Mouse (Mus musculus) common myeloid progenitor, adult 5-6 weeks (primary cell): ENCODE results near the gene Mycbpap. TPM values are rescaled to one million over a fixed set of nuclear protein-coding genes. Genes with fewer than 3 reads are reported as not detected.
A peak's percentile ranks its signal among the peaks of the same experiment; 100 is the strongest.

ENCODE experiments used
- ATAC-seq: replicated peaks from 2 replicates; pipeline ENCODE4 v1.8.0; 2016; ENCODE audit warnings: low read depth, mild to moderate bottlenecking, moderate TSS enrichment, inconsistent platforms; ENCODE audit not compliant: poor library complexity, severe bottlenecking
- total RNA-seq: library from RNA; stranded (forward); fragments of 200-1000, 187-1606 nt; gene quantifications from 2 replicates; pipeline ENCODE4 v1.2.3, GENCODE M21; 2017

Gene Mycbpap
- total RNA-seq, 1 experiment from 2014 or later, result 0.55 TPM

DNA sequence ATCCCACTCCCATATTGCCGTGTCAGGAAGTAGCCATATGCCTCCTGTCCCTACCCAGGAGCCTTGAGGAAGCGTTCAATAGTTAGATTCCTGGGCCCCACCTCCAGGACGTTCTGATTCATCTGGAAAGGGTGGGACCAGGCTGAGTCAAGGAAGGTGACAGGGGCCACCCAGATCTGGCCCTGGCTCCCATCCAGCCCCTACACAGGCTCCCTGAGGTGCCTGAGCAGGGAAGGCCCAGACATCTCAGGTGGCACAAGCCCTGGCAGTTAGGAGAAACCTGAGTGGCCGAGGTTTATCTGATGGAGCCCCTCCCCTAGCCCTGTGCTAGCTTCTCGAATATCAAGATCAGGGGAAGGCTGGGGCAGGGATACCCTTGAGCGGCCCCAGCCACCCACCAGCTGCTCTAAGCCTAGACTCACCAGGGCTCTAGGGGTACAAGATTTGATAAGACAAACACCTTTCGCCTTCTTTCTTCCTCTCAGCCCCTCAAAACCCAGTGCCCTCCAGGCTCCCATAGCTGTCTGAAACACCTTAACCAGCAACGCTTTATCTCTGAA, 17.3 kb upstream of the Mycbpap start:
- ATAC-seq, result no peak

DNA sequence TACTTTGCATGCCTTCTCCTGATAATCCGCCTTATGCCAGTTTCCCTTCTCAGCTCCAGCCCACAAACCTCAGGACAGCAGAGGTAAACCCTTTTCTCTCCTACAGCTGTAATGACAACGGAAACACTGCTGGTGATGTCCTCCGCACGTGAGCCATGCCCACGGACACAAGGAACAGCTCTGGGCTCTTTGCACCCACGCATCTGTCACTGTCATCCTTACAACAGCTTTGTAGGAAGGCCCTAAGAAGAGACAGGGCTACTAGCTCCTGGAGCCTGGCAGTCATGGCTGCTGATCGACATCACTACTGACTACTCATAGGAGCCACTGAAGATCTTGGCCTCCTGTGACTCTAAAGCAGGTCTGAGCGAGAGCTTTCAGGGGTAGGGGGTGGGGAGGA, 11.6 kb upstream of the Mycbpap start:
- ATAC-seq, result no peak

DNA sequence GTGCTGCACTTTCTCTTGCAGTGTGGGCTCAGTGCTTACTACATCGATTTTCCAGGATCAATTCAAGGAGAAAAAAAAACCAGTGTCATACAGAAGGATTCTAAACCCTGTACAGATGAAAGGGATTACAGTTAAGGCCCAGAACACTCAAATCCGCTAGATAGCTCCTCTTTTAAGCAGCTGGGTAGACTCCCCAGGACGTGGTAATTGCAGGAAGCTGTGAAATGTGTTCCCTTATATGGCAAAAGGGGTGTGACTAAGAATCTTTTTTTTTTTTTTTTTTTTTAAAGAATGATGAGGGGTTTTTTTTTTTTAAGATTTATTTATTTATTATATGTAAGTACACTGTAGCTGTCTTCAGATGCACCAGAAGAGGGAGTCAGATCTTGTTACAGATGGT, 7.3 kb upstream of the Mycbpap start:
- no peak for ATAC-seq

DNA sequence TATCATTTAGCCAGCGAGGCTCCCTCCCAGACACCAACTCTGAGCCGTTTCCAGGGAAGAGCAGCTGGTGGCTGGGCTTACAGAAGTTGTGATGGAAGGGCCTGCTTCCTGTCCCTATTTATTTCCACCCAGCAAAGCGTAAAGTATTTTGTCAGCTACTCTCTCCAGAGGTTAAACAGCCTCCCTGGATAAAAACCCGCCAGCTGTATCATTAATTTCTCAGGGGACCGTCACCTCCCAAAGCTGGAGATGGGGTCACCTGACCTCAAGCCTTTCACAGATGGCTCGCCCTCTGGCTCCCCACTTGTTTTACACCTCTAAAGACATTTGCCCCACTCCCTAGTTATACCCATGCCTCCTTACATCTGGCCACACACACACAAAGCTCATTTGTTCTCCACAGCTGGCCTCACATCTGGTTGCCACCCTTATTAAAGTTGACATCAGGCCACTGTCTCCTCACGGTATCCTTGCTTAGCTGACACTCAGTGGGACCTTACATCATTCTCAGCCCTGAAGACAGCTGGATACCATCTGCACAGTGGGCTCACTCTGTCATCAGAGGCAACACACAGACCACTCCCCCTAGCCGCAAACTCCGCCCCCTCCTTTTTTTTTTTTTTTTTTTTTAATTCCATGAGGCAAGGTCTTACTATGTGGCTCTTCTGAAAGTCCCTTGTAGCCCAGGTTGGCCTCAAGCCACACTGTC, 4.8 kb upstream of the Mycbpap start:
- ATAC-seq, result no peak

DNA sequence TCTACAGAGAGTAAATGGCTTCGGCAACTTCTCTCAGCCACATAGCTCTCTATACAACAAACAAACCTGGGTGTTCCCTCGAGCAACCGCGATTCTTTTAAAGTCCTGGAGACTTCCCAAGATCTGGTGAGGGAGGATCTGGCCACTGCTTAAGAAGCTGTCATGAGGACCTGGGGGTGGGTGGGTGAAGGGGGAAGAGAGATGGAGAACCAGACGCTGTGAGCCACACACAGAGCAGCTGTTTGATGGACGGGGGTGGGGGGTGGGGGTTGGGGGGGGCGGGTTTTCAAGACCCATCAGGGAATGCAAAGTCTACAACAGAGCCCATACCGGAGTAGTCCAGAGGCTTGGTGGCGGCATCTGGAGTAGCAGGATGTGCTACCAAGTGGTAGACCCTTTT, 8.1 kb downstream of the Mycbpap start:
- ATAC-seq, result no peak

DNA sequence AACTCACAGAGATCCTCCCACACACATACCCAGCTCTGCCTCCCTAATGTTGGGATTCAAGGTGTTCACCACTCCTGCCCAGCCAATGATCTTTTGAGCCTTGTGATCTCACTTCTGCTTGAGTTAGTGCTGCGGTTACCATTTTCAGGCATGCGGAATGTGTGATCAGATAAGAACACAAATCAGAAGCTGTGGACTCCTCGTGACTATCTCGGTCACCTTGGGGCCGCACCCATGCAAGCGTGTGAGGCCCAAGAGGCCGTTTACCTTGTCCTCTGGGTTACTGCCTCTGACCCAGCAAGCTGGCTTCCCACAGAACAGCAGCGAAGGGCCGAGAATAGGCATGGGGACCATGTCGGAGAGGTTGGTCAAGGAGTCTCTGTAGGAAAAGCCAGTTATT, 12.6 kb downstream of the Mycbpap start:
- no peak for ATAC-seq

DNA sequence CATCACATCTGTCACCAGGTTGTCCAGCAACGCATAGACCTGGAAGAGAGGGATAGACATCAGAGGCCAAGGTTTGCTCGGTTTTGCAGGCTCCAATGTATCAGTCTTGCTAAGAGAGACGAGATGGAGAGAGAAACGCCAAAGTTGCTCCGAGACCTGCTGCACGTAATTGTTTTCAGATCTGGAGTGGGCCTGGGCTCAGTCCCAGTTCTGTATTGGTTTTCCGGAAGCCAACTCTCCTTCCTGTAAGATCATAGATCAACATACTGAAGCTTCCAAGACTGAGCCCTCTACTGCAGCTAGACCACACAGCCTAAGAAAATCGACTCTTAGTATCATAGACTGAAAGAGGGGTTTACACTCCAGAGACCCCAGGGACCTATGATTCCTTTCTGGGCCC, 20.1 kb downstream of the Mycbpap start:
- ATAC-seq, result no peak

DNA sequence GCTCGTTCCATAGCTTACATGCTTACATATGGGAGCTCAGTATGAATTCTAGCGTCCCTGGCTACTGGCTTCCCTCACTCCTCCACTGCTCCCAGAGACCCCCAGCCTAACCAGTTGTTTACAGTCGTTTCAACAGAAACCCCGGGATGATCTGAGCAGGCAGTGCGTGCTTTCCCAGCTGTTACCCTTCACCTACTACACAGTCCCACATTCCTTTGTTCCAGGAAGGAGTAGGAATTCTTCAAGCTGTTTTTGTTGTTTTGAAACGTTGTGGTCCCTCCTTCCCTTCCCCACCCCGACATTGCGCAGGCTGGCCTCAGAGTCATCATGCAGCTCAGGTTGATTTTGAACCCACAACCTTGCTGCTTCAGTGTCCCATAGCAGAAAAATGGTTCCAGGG, 21.2 kb downstream of the Mycbpap start:
- ATAC-seq, result no peak

DNA sequence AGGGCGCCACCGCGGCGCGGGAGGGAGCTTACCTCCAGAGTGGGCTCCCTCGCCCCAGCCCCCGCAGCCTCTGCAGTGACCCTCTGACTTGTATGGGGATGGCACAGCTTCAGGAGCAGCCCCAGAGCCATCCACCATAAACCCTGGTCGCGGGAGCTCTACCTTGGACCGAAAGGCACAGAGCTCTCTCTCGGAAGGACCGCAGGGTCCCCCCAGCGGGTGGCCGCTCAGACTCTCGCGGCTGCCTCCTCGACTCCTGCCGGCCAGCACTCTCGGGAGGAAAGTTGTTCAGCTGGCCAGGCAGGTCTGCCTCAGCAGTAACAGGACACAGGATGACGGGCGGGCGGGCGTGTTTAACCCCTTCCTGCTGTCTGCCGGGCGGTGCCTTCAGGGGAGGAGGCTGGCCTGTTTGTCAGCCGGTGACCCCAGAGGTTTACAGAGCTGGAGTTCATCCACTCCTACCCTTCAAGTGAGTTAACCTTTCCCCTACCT, 21.8 kb downstream of the Mycbpap start, which contains the start of gene Epn3:
TSS of gene Epn3 (minus strand) at position 314 of the 492 bp plus-strand sequence.
- peak; percentile 27 for ATAC-seq

DNA sequence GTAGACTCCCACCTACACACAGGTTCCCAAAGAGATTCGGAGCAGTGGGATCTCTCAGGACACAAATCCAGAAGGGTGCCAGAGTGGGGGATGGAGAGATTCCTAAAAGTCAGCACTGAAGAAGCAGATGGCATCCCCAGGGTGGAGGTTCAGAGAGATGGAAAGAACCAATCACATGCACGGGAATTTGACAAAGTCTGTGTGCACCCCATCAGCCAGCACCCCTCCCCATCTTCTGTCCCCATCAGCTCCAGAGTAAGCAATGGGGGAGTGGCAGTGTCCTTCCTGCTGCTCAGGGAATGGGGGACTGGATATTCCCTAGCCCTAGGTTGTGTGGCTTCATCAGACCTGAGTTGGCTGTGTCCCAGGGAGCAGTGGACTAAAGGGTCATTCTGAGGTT, 22.5 kb downstream of the Mycbpap start:
- ATAC-seq, result no peak

DNA sequence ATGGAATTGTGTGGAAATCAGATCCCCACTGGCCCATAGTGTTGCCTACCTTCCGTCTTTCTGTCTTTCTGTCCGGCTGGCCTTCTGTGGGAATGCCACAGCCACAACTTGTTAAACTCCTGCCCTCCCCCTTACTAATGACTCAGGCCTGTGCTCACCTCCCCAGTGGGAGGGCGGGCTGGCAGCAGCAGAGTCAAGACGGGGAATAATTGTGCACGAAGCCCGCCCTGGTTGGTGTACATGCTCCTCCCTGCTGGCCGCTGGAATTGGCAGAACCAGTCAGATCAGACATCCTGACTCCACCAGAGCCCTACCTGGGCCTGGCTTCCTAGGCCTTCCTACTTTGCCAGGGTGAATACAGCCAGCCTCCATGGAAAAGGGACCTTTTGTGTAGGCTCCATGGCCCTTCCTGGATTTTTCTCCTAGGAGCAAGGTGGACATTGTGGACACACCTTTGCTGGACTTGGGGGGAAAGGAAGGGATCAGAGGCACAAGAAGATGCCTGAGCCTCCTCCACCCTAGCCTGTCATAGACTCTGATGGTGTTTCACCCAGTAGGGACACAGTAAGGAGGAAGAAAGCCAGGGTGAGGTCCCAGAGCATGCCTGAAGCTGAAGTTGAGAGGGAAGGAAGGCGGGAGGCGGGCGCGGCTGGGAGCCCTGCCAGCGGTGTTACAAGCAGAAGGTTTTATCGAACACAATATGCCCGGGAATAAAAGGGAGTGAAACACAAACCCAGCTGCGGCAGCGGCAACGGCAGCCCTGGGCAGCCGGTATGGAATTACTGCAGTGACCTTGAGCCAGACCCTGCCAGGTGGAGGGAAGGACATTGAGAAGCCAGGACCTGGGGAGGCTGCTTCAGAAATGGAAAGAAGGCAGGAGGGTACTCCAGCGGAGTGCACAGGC, 23.2 kb downstream of the Mycbpap start:
- ATAC-seq, result peak; percentile 36; the same call in 1 of the 2 replicates

DNA sequence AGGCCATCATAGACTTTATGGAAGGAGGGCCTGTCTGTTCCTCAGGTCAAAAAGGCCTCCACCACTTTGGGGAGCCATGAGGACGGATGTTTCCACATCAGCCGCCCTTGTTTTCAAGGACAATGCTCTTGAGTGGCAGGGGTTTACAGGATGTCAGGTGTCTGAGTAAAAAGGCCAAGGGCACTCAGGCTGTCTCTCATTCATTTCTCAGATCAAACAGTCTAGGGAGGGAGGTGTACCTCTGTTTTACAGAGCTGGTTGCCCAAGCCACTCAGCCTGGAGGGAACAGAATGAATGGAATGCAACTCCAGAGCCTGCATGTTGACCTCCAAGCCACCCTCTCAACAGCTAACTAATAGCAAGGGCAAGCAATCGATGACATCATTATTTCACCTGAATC, 26.1 kb downstream of the Mycbpap start:
- ATAC-seq, result no peak

DNA sequence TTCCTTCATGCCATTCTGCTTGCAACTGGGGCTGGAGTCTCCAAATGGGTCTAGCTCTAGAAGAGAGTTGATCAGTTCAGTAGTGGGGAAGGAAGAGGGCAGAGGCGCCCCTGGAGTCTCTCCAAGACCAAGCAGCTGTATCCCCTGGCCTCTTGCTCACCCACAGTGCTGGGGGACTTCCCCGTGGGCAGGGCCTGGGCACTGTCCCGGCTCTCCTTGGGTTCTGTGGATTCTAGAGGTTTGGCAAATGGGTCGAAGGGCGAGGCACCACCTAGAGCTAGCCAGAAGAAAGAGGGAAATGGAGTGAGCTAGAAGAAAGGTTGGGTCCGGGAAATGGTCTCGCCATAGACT, 29.8 kb downstream of the Mycbpap start:
- ATAC-seq, result peak; percentile 53; the same call in 1 of the 2 replicates

DNA sequence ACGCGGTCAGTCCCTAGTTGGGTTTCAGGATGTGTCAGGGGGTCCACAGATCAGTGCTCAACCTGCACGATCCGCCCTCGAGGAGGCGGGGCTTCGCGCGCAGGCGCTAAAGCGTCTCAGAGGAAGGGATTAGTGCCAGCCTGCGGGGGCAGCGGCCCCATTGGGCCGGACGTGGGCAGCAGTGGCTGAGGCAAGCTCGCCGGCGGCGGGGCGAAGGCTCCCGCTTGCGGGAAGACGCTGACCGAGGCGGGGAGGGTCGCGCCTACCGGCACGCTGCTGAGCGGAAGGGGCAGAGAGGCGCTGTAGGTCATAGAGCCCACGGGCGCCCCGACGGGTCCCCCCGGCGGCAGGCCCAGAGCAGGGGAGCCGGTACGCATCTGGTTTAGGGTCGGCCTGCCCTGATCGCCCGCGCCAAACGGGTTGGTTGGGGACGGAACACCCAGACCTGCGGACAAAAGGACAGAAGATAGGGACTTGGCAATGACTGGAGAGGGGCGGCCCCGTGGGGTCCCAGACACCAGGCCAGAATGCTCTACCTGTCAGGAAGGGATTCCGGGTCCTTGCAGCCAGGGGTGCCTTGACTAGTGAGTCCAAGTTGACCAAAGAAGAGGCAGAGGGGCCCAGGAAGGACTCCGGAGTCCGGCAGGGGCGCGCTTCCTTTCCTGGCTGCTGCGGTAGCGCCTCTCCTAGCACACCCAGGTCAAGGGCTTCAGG, 30.4 kb downstream of the Mycbpap start:
- peak; percentile 57 for ATAC-seq

DNA sequence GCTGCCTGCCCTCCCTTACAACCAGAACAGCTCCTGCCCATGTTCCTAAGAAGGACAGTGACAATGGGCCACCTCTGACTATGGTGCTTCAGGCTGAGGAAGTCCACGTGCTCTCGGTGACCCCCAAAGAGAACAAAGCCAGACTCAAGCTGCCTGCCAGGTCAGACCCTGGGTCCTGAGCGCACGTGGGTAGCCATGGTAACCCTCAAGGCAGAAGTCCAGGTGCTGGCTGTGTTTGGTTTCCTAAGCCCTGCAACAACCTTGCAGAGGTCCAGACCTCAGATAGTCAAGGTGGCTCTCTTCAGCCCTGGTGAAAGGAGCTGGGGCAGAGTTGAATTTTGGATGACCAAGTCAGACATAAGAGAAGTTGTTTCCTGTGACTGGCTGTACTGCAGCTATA, 31.8 kb downstream of the Mycbpap start:
- no peak for ATAC-seq

DNA sequence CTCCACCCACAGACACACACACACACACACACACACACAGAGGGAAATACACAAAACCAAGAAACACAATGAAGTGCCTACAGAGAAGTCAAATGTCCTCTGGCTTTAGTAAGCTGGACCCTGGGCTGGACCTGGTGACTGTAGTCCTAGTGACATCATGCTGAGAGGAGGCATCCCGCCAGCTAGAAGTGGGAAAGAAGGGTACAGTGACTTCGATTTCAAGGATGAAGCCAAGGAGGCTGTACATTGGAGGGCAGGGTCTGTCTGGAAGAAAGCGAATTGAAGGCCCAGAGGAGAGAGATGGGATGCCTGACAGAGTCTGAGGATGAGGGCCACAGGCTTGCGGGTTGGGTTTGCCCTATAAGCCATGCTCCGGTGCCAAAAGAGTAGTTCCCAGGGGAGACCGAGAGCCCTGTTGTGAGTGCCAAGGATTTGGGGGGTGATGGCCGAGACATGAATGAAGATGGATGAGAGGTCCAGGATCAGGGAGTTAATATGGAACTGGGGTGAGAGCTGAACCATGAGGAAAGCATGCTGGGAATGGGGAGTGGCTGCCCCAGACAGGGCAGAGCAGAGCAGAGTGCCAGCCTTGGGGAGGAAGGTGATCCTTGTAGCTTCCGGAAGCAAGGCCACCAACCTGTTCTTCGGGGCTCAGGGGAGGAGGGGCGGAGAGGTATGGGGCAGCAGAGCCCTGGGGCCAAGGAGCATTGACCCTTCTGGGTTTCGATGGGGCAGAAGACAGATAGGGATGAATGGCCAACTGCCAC, 32.6 kb downstream of the Mycbpap start:
- ATAC-seq, result no peak

DNA sequence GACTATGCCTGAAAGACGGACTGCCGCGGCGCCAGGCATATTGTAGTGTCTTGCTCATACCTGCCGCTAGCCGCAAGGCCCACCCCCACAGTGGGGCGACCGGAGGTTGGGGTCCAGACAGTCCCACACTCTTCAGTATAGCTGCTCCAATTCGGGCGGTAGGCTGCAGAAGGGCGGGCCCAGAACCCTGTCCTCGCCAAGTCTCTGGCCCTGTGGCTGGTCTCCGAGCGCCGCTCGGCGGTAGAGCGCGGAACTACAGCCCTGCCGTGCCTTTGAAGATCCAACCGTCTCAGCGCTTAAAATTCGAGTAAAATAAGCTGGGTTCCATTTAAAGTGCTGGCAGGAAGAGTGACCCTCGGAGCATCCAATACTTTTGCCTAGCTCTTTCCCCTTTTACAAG, 35.5 kb downstream of the Mycbpap start, which contains the start of gene Spata20:
TSS of gene Spata20 (minus strand) at position 179 of the 400 bp plus-strand sequence.
- ATAC-seq, result peak; percentile 87

DNA sequence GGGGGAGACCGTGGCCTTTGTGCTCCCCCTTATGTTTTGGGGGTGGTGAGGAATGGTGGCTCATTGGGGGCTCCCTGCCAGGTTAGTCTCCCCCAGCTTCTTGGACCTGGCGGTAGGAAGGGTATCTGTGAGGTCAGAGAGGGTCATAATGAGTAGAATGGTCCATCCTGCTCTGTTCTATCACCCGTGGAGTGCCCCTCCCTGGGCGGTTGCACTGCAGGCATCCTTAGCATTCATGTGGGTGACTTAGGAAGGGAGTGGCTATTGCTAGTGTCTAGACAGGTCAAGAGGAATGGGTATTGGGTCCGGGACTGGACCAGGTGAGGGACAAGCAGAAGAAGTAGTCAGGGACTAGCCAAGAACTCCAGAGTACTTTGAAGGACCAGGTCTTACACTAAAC, 36.3 kb downstream of the Mycbpap start:
- ATAC-seq, result no peak

DNA sequence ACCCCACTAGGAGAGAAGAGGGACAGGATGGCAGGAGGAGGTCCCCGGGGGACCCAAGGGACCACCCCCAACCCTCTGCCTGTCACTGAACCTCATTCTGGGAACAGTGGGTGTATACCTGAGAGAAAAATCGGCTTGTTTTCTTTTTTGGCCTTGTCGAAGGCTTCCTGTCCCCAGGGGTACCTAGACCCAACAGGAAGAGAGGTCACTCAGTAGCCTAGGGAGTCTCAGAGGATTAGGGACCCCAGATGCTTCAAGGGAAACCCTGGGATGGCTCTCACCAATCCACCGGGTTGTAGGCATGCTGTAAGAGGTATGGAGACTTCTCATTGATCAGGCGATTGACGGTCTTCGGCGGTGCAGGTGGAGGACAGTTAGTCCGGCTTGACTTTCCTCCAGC, 36.9 kb downstream of the Mycbpap start:
- ATAC-seq, result no peak
